Mouse (Mus musculus): Measurements from ENCODE around the gene Sox2. TPM values are rescaled to one million over a fixed set of nuclear protein-coding genes. Genes with fewer than 3 reads are reported as not detected.

Gene Sox2
- total RNA-seq (2021), result 10 to 100 TPM; 32.0 to 39.7 TPM

- peak; percentile 82 to 84 for DNase-seq (ENCODE audit: extremely low spot score in 1 of 2, low spot score in 2 of 2)
- intact Hi-C loops (cut with DNase I), result loop anchor here (2.0 to 10.0 kb wide), 5 partner anchors 455 to 925 kb away; no protein-coding TSS in a partner anchor
These were observed at the start of gene Sox2 for GRCm38 (mm10) chr3:34649726-34650620. TSS of gene Sox2 (plus strand) at chr3:34650405.

GRCm38 (mm10) chr3:34601116-34601515, 49.1 kb upstream of the Sox2 start:
- DNase-seq (ENCODE audit: extremely low spot score in 1 of 2, low spot score in 2 of 2), result no peak
- intact Hi-C loops (cut with DNase I), result loop anchor here (2.0 kb wide), 1 partner anchor 68 kb away; no protein-coding TSS in a partner anchor

- DNase-seq (ENCODE audit: extremely low spot score in 1 of 2, low spot score in 2 of 2), result no peak
- intact Hi-C loops (cut with DNase I), result no loop called here
These were observed 36.1 kb upstream of the Sox2 start for GRCm38 (mm10) chr3:34614107-34614506.

DNA sequence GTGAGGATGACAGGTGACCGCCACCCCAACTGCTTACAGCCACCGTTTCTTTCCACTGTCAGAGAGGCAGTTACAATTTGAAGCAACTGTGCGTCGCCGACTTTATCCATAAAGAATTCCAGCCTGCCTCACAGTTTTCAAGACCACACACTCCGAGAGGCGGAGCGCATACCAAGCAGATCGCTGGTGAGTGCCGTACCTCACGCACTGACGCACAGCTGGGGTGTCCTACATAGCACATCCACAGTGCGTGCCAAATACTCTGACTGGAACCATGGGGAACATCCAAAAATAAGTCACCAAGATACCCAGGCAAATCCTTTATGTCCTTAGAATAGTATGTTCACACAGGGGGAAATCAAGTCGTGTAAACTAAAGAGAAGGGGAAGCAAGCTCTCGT, 34.7 kb upstream of the Sox2 start:
- no peak for DNase-seq (ENCODE audit: extremely low spot score in 1 of 2, low spot score in 2 of 2)
- intact Hi-C loops (cut with DNase I), result no loop called here

- no peak for DNase-seq (ENCODE audit: extremely low spot score in 1 of 2, low spot score in 2 of 2)
- intact Hi-C loops (cut with DNase I), result no loop called here
These were observed 31.3 kb upstream of the Sox2 start for GRCm38 (mm10) chr3:34618934-34619333.

DNA sequence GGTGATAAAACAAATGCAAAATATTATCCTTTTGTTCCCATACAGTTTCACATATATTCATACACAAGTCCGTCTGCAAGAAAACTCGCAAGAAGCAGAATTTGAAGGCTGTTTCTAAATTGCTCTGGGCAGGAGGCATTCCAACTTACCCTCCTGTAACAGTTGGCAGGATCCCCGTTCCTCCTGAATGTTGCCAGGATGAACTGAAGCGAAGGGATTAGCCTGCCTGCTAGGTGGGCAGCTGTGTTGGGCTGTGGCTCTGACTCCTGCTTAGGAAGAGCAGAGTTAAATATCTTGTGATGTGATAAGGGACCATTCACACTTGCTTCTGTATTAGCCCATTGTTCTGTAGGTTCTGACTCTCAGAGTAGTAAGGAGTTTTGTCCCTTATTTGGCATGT, 30.1 kb upstream of the Sox2 start:
- DNase-seq (ENCODE audit: extremely low spot score in 1 of 2, low spot score in 2 of 2), result no peak
- intact Hi-C loops (cut with DNase I), result no loop called here

GRCm38 (mm10) chr3:34624721-34625270, 25.4 kb upstream of the Sox2 start:
- no peak for DNase-seq (ENCODE audit: extremely low spot score in 1 of 2, low spot score in 2 of 2)
- intact Hi-C loops (cut with DNase I), result no loop called here

GRCm38 (mm10) chr3:34626521-34626920, 23.7 kb upstream of the Sox2 start:
- no peak for DNase-seq (ENCODE audit: extremely low spot score in 1 of 2, low spot score in 2 of 2)
- intact Hi-C loops (cut with DNase I), result no loop called here

GRCm38 (mm10) chr3:34630031-34630430, 20.2 kb upstream of the Sox2 start:
- intact Hi-C loops (cut with DNase I), result no loop called here

GRCm38 (mm10) chr3:34630736-34631135, 19.5 kb upstream of the Sox2 start:
- no peak for DNase-seq (ENCODE audit: extremely low spot score in 1 of 2, low spot score in 2 of 2)
- intact Hi-C loops (cut with DNase I), result no loop called here

More at GRCm38 (mm10) chr3:34630031-34630430, 20.2 kb upstream of the Sox2 start:
- DNase-seq (ENCODE audit: extremely low spot score in 1 of 2, low spot score in 2 of 2), result no peak

DNA sequence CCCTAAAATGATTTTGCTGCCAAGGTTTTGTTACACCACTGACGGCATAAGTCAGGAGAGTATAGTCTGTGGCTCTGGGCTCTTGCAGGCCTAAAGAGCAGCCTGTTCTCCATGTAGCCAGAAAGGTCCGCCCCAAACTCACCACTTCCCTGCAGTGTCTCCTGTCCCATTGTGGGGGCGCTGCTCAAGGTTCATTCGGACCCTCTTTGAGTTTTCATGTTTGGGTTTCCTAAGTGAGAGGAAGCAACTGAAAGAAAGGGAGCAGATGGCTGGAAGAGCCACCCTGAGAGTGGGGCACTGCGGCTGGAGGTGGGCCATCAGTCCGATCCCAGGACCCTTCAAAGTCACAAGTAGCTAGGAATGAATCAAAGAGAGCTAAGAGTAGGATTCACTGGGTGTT, 13.2 kb upstream of the Sox2 start:
- intact Hi-C loops (cut with DNase I), result no loop called here

DNA sequence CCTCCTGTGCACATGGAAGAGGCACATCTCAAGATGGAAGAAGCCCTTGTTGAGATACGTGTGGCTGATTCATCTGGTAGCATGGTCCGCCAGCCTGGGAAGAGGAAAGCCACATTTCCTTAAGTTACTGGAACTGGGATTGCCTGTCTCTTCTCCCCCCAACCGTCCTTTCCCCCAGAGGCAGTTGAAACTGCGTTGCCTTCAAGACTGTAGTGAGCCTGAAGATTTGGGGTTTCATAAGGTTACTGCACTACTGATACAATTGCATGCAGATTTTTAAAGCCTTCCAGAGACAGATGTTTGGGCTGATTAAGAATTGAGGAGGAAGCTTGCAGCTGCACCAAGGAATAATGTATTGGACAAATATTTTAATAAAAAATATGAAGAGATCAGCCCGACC, 12.7 kb upstream of the Sox2 start:
- no peak for DNase-seq (ENCODE audit: extremely low spot score in 1 of 2, low spot score in 2 of 2)
- intact Hi-C loops (cut with DNase I), result no loop called here

More for the DNA sequence above, 13.2 kb upstream of the Sox2 start:
- no peak for DNase-seq (ENCODE audit: extremely low spot score in 1 of 2, low spot score in 2 of 2)

DNA sequence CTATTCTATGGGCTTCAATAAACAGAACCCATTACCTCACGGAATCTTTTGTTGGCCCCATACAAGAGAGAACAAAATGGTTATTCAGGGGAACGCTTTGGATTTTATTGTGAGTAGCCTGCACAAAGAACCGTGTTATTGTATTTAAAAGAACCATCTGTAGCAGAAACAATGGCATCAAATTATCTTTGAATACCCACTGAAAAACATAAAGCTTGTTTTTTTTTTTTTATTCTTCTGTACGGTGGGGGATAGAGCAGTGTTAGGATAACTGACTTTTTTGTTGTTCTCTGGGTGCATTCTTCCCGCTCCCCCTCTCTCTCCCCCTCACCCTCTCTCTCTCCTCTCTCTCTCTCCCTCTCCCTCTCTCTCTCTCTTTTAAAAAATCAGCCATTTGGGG, 12.3 kb upstream of the Sox2 start:
- intact Hi-C loops (cut with DNase I), result loop anchor here (2.0 kb wide), 2 partner anchors 77 to 405 kb away; no protein-coding TSS in a partner anchor
- DNase-seq (ENCODE audit: extremely low spot score in 1 of 2, low spot score in 2 of 2), result no peak

GRCm38 (mm10) chr3:34638344-34638743, 11.9 kb upstream of the Sox2 start:
- intact Hi-C loops (cut with DNase I), result loop anchor here (2.0 kb wide), 2 partner anchors 78 to 406 kb away; no protein-coding TSS in a partner anchor
- no peak for DNase-seq (ENCODE audit: extremely low spot score in 1 of 2, low spot score in 2 of 2)

- intact Hi-C loops (cut with DNase I), result loop anchor here (2.0 kb wide), 2 partner anchors 78 to 406 kb away; no protein-coding TSS in a partner anchor
- DNase-seq (ENCODE audit: extremely low spot score in 1 of 2, low spot score in 2 of 2), result peak in 1 of 2 experiments; percentile 53
These were observed 11.0 kb upstream of the Sox2 start for GRCm38 (mm10) chr3:34639031-34639872.

DNA sequence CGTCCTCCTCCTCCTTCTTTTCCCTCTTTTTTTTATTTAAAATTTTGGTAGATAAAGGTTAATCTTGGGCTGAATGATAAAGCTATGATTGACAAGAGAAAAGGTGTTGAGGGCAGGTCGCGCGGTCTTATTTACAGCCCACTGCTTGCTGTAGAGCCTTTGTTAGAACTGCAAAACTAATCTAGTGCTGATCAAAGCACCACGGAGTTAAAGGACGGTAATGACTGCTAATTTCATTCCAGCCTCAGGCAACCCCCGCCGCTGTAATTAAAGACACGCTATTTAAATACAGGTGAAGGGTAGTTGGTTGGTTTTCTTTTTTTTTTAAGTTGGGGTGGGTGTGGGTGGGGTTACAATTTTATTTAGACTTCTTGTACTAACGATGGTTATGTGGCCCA, 10.3 kb upstream of the Sox2 start:
- no peak for DNase-seq (ENCODE audit: extremely low spot score in 1 of 2, low spot score in 2 of 2)
- intact Hi-C loops (cut with DNase I), result loop anchor here (2.0 to 10.0 kb wide), 7 partner anchors 79 to 695 kb away; no protein-coding TSS in a partner anchor

GRCm38 (mm10) chr3:34640276-34640675, 9.9 kb upstream of the Sox2 start:
- DNase-seq (ENCODE audit: extremely low spot score in 1 of 2, low spot score in 2 of 2), result no peak
- intact Hi-C loops (cut with DNase I), result loop anchor here (5.0 to 10.0 kb wide), 5 partner anchors 313 to 695 kb away; no protein-coding TSS in a partner anchor

DNA sequence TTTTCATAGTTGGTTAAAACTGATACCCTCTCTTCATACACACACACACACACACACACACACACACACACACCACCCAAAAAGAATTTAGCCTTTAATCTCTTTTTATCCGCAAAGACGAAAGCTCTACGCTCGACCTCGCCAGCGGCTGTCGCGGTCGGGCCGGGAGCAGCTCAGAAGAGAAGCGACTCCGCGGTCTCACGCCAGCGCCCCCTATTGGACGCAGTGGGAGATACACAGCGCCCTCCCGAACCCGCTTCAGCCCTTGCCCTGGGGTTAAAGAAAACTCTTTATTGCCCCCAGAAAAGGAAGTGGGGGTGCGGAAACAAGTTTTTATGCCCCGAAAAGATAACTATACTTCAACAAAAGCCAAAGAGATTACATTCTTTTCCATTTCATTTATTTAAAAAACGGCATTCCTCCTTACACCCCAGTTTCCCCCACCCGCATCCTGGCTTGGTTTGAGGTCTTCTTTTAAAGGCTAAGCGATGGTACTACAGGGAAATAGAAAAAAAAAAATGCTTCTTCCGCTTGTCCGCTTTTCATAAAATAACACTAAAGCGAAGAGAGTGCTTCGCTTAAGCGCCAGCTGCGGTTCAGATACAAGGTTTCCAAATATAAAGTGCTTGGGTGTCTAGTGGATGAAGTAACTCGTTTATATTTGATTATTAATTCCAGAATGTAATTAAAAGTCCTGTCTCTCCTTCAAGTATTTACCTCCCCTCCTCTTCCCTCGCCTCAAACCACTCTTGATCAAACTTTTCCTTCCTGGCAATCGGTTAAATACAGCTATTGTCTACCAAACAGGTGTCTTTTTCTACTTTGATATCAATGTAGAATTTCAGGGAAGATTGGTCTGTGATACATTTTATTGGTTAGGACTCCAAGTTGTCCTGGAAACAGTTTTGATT, 9.3 kb upstream of the Sox2 start:
- intact Hi-C loops (cut with DNase I), result loop anchor here (5.0 to 10.0 kb wide), 5 partner anchors 314 to 694 kb away; no protein-coding TSS in a partner anchor
- peak in 1 of 2 experiments; percentile 75 for DNase-seq (ENCODE audit: extremely low spot score in 1 of 2, low spot score in 2 of 2)
